Mouse (Mus musculus) MEL (cell line): ENCODE results near the gene Rps3. TPM values are rescaled to one million over a fixed set of nuclear protein-coding genes. Genes with fewer than 3 reads are reported as not detected.
A peak's percentile ranks its signal among the peaks of the same experiment; 100 is the strongest.

Experiments
- DNase-seq: peaks from one replicate; pipeline ENCODE4 v3.0.0; 2011; ENCODE audit warnings: low read depth, low spot score
- H3K27ac ChIP-seq: 2 replicates; pipeline ENCODE4 v1.5.1; 2012; ENCODE audit warnings: low read depth, mild to moderate bottlenecking, control low read depth, low read length, moderate library complexity; ENCODE audit not compliant: control insufficient read depth
- H3K27me3 ChIP-seq, 2 experiments: fragments of 150-350 bp in 1 of 2; sonication (generic) in 1 of 2; 2 replicates each; pipeline ENCODE4 v1.6.1; 2012; ENCODE audit warnings: low read length in 2 of 2, mild to moderate bottlenecking in 2 of 2, improper control_type of control experiment in 1 of 2, moderate library complexity in 1 of 2; ENCODE audit not compliant: insufficient read depth in 2 of 2, control insufficient read depth in 1 of 2
- H3K36me3 ChIP-seq, 2 experiments: 2 replicates each; pipeline ENCODE4 v1.6.1; 2012 to 2014; ENCODE audit warnings: low read length in 2 of 2, improper control_type of control experiment in 1 of 2, inconsistent platforms in 1 of 2, mild to moderate bottlenecking in 1 of 2; ENCODE audit not compliant: insufficient read depth in 2 of 2, control insufficient read depth in 1 of 2
- H3K4me1 ChIP-seq, 2 experiments: fragments of 150-350 bp in 1 of 2; sonication (generic) in 1 of 2; 2 replicates each; pipeline ENCODE4 v1.6.1; 2012; ENCODE audit warnings: low read length in 2 of 2, improper control_type of control experiment in 1 of 2, mild to moderate bottlenecking in 1 of 2; ENCODE audit not compliant: insufficient read depth in 2 of 2, control insufficient read depth in 1 of 2
- H3K4me3 ChIP-seq, 2 experiments: fragments of 150-350 bp in 1 of 2; sonication (generic) in 1 of 2; 2 replicates each; pipeline ENCODE4 v1.5.1; 2012; ENCODE audit warnings: low read depth in 2 of 2, low read length in 2 of 2, mild to moderate bottlenecking in 2 of 2, moderate library complexity in 2 of 2, control low read depth in 1 of 2, improper control_type of control experiment in 1 of 2; ENCODE audit not compliant: control insufficient read depth in 1 of 2, insufficient read depth in 1 of 2
- H3K79me2 ChIP-seq: 2 replicates; pipeline ENCODE4 v1.6.1; 2012; ENCODE audit warnings: mild to moderate bottlenecking, low read length, moderate library complexity; ENCODE audit not compliant: control insufficient read depth, poor library complexity, insufficient read depth
- H3K9ac ChIP-seq: 2 replicates; pipeline ENCODE4 v1.6.1; 2012; ENCODE audit warnings: low read depth, mild to moderate bottlenecking, control low read depth, low read length, moderate library complexity; ENCODE audit not compliant: control insufficient read depth, poor library complexity, severe bottlenecking
- H3K9me3 ChIP-seq: fragments of 150-350 bp; sonication (generic); replicated peaks from 2 replicates; pipeline ENCODE4 v1.6.1; 2012; ENCODE audit warnings: mild to moderate bottlenecking, low read length, improper control_type of control experiment, moderate library complexity; ENCODE audit not compliant: insufficient read depth
- CHD2 ChIP-seq: IDR thresholded peaks from 2 replicates; pipeline ENCODE4 v1.6.1; 2011; ENCODE audit warnings: low read length, improper control_type of control experiment
- CTCF ChIP-seq, 3 experiments: IDR thresholded peaks in 2 of 3; conservative IDR thresholded peaks in 1 of 3; 2 replicates each; pipeline ENCODE4 v1.5.1; 2011 to 2012; ENCODE audit warnings: low read length in 3 of 3, low read depth in 2 of 3, mild to moderate bottlenecking in 2 of 3, improper control_type of control experiment in 1 of 3, inconsistent platforms in 1 of 3, mixed read lengths in 1 of 3, moderate library complexity in 1 of 3; ENCODE audit not compliant: control insufficient read depth in 1 of 3, insufficient read depth in 1 of 3, poor library complexity in 1 of 3, severe bottlenecking in 1 of 3
- E2F4 ChIP-seq: IDR thresholded peaks from 2 replicates; pipeline ENCODE4 v1.6.1; 2011; ENCODE audit warnings: low read depth, low read length, improper control_type of control experiment, borderline replicate concordance
- ELF1 ChIP-seq: IDR thresholded peaks from 2 replicates; pipeline ENCODE4 v1.6.1; 2014; ENCODE audit warnings: low read depth, mild to moderate bottlenecking, inconsistent platforms, low read length, improper control_type of control experiment, moderate library complexity
- GATA1 ChIP-seq: IDR thresholded peaks from 2 replicates; pipeline ENCODE4 v1.6.1; 2011; ENCODE audit warnings: low read depth, low read length, improper control_type of control experiment
- HCFC1 ChIP-seq: IDR thresholded peaks from 2 replicates; pipeline ENCODE4 v1.6.1; 2012; ENCODE audit warnings: low read depth, mild to moderate bottlenecking, inconsistent platforms, low read length, improper control_type of control experiment, moderate library complexity
- JUND ChIP-seq: IDR thresholded peaks from 2 replicates; pipeline ENCODE4 v1.6.1; 2011; ENCODE audit warnings: low read depth, mild to moderate bottlenecking, improper control_type of control experiment, low read length
- MAFK ChIP-seq: IDR thresholded peaks from 2 replicates; pipeline ENCODE4 v1.6.1; 2011; ENCODE audit warnings: low read depth, mild to moderate bottlenecking, low read length, improper control_type of control experiment, borderline replicate concordance
- MAX ChIP-seq: IDR thresholded peaks from 2 replicates; pipeline ENCODE4 v1.6.1; 2011; ENCODE audit warnings: low read length, improper control_type of control experiment
- MAZ ChIP-seq: IDR thresholded peaks from 2 replicates; pipeline ENCODE4 v1.6.1; 2012; ENCODE audit warnings: low read depth, mild to moderate bottlenecking, inconsistent platforms, low read length, improper control_type of control experiment
- MXI1 ChIP-seq: IDR thresholded peaks from 2 replicates; pipeline ENCODE4 v1.6.1; 2011; ENCODE audit warnings: mild to moderate bottlenecking, low read depth, low read length, improper control_type of control experiment
- MYB ChIP-seq: IDR thresholded peaks from 2 replicates; pipeline ENCODE4 v1.6.1; 2011; ENCODE audit warnings: mild to moderate bottlenecking, low read depth, low read length, improper control_type of control experiment
- MYC ChIP-seq: IDR thresholded peaks from 2 replicates; pipeline ENCODE4 v1.6.1; 2011; ENCODE audit warnings: low read depth, mild to moderate bottlenecking, low read length, improper control_type of control experiment, moderate library complexity
- NELFE ChIP-seq: IDR thresholded peaks from 2 replicates; pipeline ENCODE4 v1.6.1; 2011; ENCODE audit warnings: low read depth, low read length, improper control_type of control experiment
- NRF1 ChIP-seq: IDR thresholded peaks from 2 replicates; pipeline ENCODE4 v1.6.1; 2014; ENCODE audit warnings: low read depth, mild to moderate bottlenecking, inconsistent platforms, low read length, improper control_type of control experiment, moderate library complexity; ENCODE audit not compliant: poor library complexity, insufficient read depth, severe bottlenecking
- POLR2A ChIP-seq, 2 experiments: IDR thresholded peaks; 2 replicates each; pipeline ENCODE4 v1.6.1; 2011 to 2012; ENCODE audit warnings: low read length in 2 of 2, mild to moderate bottlenecking in 2 of 2, control low read depth in 1 of 2, improper control_type of control experiment in 1 of 2, low read depth in 1 of 2, moderate library complexity in 1 of 2; ENCODE audit not compliant: control insufficient read depth in 1 of 2, insufficient read depth in 1 of 2, poor library complexity in 1 of 2
- POLR2AphosphoS2 ChIP-seq: IDR thresholded peaks from 2 replicates; pipeline ENCODE4 v1.6.1; 2011; ENCODE audit warnings: low read length, improper control_type of control experiment
- POLR2AphosphoS5 ChIP-seq: IDR thresholded peaks from 2 replicates; pipeline ENCODE4 v1.6.1; 2012; ENCODE audit warnings: low read depth, borderline replicate concordance, mild to moderate bottlenecking, inconsistent platforms, low read length, moderate library complexity, mixed read lengths
- RAD21 ChIP-seq: IDR thresholded peaks from 2 replicates; pipeline ENCODE4 v1.6.1; 2011; ENCODE audit warnings: mild to moderate bottlenecking, low read depth, low read length, improper control_type of control experiment
- RCOR1 ChIP-seq: IDR thresholded peaks from 2 replicates; pipeline ENCODE4 v1.6.1; 2012; ENCODE audit warnings: low read depth, mild to moderate bottlenecking, inconsistent platforms, low read length, improper control_type of control experiment
- SIN3A ChIP-seq: IDR thresholded peaks from 2 replicates; pipeline ENCODE4 v1.6.1; 2012; ENCODE audit warnings: low read length, improper control_type of control experiment, inconsistent platforms
- TAL1 ChIP-seq: IDR thresholded peaks from 2 replicates; pipeline ENCODE4 v1.6.1; 2012; ENCODE audit warnings: mild to moderate bottlenecking, inconsistent platforms, low read length, moderate library complexity, mixed read lengths
- TBP ChIP-seq: IDR thresholded peaks from 2 replicates; pipeline ENCODE4 v1.8.0; 2011; ENCODE audit warnings: low read depth, low read length, improper control_type of control experiment
- TCF12 ChIP-seq: IDR thresholded peaks from 2 replicates; pipeline ENCODE4 v1.6.1; 2014; ENCODE audit warnings: low read depth, mild to moderate bottlenecking, inconsistent platforms, low read length, improper control_type of control experiment, moderate library complexity
- UBTF ChIP-seq: IDR thresholded peaks from 2 replicates; pipeline ENCODE4 v1.6.1; 2012; ENCODE audit warnings: low read depth, mild to moderate bottlenecking, inconsistent platforms, low read length, improper control_type of control experiment, moderate library complexity, borderline replicate concordance; ENCODE audit not compliant: insufficient read depth
- USF1 ChIP-seq: IDR thresholded peaks from 2 replicates; pipeline ENCODE4 v1.6.1; 2014; ENCODE audit warnings: low read depth, mild to moderate bottlenecking, inconsistent platforms, low read length, improper control_type of control experiment, moderate library complexity
- USF2 ChIP-seq, 2 experiments: IDR thresholded peaks; 2 replicates each; pipeline ENCODE4 v1.6.1; 2011 to 2012; ENCODE audit warnings: improper control_type of control experiment in 2 of 2, low read length in 2 of 2, borderline replicate concordance in 1 of 2, inconsistent platforms in 1 of 2, low read depth in 1 of 2, mild to moderate bottlenecking in 1 of 2; ENCODE audit not compliant: insufficient read depth in 1 of 2
- ZC3H11A ChIP-seq: IDR thresholded peaks from 2 replicates; pipeline ENCODE4 v1.6.1; 2012; ENCODE audit warnings: low read depth, mild to moderate bottlenecking, inconsistent platforms, low read length, improper control_type of control experiment
- ZKSCAN1 ChIP-seq: IDR thresholded peaks from 2 replicates; pipeline ENCODE4 v1.6.1; 2012; ENCODE audit warnings: low read depth, mild to moderate bottlenecking, inconsistent platforms, low read length, improper control_type of control experiment, moderate library complexity
- ZMIZ1 ChIP-seq: IDR thresholded peaks from 2 replicates; pipeline ENCODE4 v1.6.1; 2012; ENCODE audit warnings: low read depth, mild to moderate bottlenecking, inconsistent platforms, low read length, improper control_type of control experiment, moderate library complexity
- ZNF384 ChIP-seq: IDR thresholded peaks from 2 replicates; pipeline ENCODE4 v1.6.1; 2012; ENCODE audit warnings: low read depth, mild to moderate bottlenecking, inconsistent platforms, low read length, improper control_type of control experiment
- polyA plus RNA-seq, 2 experiments: library from polyadenylated mRNA; stranded (reverse) in 1 of 2; unstranded in 1 of 2; fragments of >175 nt in 1 of 2; fragments of >200 nt in 1 of 2; gene quantifications; 2 replicates each; pipeline versions ENCODE4 v1.2.1 to v1.2.4; 2012; ENCODE audit warnings: low replicate concordance in 2 of 2, low read depth in 1 of 2; ENCODE audit not compliant: insufficient read length in 2 of 2, insufficient read depth in 1 of 2, missing spikeins in 1 of 2
- total RNA-seq: library from RNA; depleted of rRNA; stranded (reverse); fragments of 300-350 nt; gene quantifications from 2 replicates; pipeline ENCODE4 v1.2.3, GENCODE M21; 2012

Rps3 gene
- total and polyA plus RNA-seq, 3 experiments, result 157 to 2,287 (median 1,899) TPM

DNA sequence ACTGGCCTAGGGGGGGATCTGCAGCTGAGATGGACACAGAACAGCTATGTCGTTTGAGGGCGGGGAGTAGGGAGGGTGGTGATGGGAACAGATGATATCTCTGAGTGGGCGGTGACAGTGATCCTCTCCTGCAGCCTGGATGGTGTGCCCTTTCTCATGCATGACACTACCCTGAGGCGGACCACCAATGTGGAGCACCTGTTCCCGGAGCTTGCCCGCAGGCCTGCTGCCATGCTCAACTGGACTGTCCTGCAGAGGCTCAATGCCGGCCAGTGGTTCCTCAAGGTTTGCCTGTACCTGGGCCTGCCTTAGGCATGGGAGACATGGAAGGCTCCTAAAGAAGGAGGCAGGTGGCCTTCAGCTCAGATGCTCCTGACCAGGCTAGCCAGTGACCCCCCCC, 30.7 kb downstream of the Rps3 start:
- peak overlapping the region in 1 of 2 experiments; percentile 22; a peak in 1 of 4 replicates for H3K4me3 ChIP-seq
- no peak for DNase-seq
- no peak overlapping the region for H3K27ac ChIP-seq
- no peaks in the 10 kb centered on the region for H3K9me3 ChIP-seq
- no peaks in the 10 kb centered on the region for H3K79me2 ChIP-seq
- no peak for TF ChIP-seq CTCF (IDR thresholded peaks at IDR 0.05 in 2 of 3, conservative IDR thresholded peaks at IDR 0.05 in 1 of 3; ENCODE audit: control insufficient read depth in 1 of 3, insufficient read depth in 1 of 3, low read depth in 2 of 3, low read length in 3 of 3, poor library complexity in 1 of 3, severe bottlenecking in 1 of 3)
- no peak for TF ChIP-seq ZC3H11A
- no peak for TF ChIP-seq ZKSCAN1
- no peak for TF ChIP-seq NRF1
- no peak for TF ChIP-seq POLR2AphosphoS5
- no peak for TF ChIP-seq ZMIZ1
- no peak for TF ChIP-seq JUND
- no peak for TF ChIP-seq TCF12
- H3K27me3 ChIP-seq, result no peaks in the 10 kb centered on the region
- no peak overlapping the region for H3K9ac ChIP-seq
- H3K36me3 ChIP-seq, result no peaks in the 10 kb centered on the region
- peaks cover 0 to 15% of the 10 kb centered on the region in 2 experiments; a peak in 2 of 4 replicates for H3K4me1 ChIP-seq

DNA sequence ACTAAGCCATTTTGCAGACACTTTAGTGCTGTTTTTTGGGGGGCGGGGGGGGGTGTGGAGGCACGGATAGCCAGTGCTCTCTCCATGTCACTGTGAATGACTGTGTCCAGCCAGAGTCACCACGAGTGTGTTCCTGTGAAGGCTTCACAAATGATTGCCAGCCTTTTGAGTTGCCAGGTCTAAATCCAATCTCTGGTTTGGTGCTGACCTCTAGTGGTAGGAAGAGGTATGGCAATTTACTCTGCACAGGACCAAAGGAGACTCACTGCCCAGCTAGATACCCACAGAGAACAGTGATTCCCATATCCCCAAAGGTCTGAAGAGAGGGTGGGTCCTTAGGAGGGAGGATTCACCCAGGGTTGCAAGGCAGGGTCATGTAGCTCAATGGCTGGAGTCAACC, 32.8 kb downstream of the Rps3 start:
- DNase-seq, result peak; percentile 81
- Histone ChIP-seq H3K9me3 (no peaks in the 10 kb centered on the region), H3K27ac (no peak overlapping the region), H3K36me3 (no peaks in the 10 kb centered on the region), H3K4me3 (no peak overlapping the region), H3K79me2 (no peaks in the 10 kb centered on the region), H3K9ac (no peak overlapping the region), H3K27me3 (no peaks in the 10 kb centered on the region), H3K4me1 (peaks cover 0 to 15% of the 10 kb centered on the region in 2 experiments; a peak in 2 of 4 replicates)
- TF ChIP-seq GATA1 (no peak), SIN3A (no peak), POLR2AphosphoS5 (no peak), USF2 (IDR thresholded peaks at IDR 0.05; ENCODE audit: borderline replicate concordance in 1 of 2, insufficient read depth in 1 of 2, low read depth in 1 of 2, low read length in 2 of 2) (no peak), POLR2A (IDR thresholded peaks at IDR 0.05; ENCODE audit: control insufficient read depth in 1 of 2, insufficient read depth in 1 of 2, low read depth in 1 of 2, low read length in 2 of 2, poor library complexity in 1 of 2) (no peak), RAD21 (peak; percentile 92), JUND (no peak), MAZ (no peak), USF1 (no peak), ZKSCAN1 (no peak), UBTF (no peak), ZMIZ1 (no peak), E2F4 (no peak), ZC3H11A (peak; percentile 85), MYC (peak; percentile 77; the same call in 1 of the 2 replicates), MAFK (no peak), NELFE (no peak), MYB (no peak), ZNF384 (no peak), POLR2AphosphoS2 (no peak), RCOR1 (no peak), NRF1 (no peak), ELF1 (no peak), CHD2 (no peak), TBP (no peak), TAL1 (no peak), MAX (no peak), TCF12 (no peak), HCFC1 (no peak), MXI1 (0 out of 2 replicates have a peak, but pooled peaks have one; percentile 48)
